Mouse (Mus musculus) CD4-positive, CD25-positive, alpha-beta regulatory T cell, adult 2 months (primary cell): Measurements from ENCODE around the gene Tmcc2.
A peak's percentile ranks its signal among the peaks of the same experiment; 100 is the strongest.
"Not testable (repeated sequence)": the region's sequence is repeated elsewhere in the genome, so short reads cannot be mapped to it uniquely, and the experiment has no call there.

Source experiments
- DNase-seq: peaks from one replicate; pipeline ENCODE4 v3.0.0-alpha.2; 2012; ENCODE audit warnings: low read depth, low spot score

Gene Tmcc2

GRCm38 (mm10) chr1:132370681-132371173 is 20.4 kb downstream of the Tmcc2 start:
- no peak for DNase-seq

DNA sequence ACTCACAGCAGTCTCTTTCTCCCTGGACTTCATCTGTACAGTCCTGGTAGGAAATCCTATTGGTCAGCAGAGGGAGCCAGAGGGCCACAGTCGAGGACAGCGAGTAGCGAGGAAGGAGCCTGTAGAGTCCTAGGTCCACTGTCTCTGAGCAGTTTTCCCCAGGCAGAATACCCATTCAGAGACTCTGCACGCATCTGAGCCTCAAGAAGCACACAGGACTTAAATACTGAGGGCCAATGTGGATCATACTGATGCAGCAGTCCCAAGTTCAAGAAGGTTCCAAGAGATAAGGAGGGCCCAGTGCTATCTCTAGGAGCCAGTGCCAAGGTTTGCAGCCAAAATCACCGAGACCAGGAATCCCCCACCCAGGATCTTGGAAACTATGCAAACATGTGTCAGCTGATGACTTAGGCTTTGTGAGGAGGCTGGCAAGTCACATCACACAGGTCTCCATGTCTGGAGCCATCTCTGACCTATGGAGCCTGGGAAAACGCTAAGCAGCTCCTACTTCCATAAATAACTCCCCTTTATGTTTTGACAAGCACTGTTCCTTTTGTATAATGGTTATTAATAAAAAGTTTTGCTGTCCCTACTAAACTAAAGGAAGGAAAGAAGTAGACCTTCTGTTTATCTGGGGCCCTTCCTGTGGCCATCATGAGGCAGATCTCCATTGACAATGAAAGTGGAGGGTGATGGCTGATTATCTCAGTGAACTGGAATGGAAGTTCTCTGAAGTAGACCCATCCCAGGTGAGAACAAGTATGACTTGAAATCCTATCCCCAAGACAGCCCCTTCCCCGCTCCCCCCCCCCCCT is 23.2 kb downstream of the Tmcc2 start:
- peak; percentile 83 for DNase-seq

- DNase-seq, result no peak
These were observed 24.1 kb downstream of the Tmcc2 start for GRCm38 (mm10) chr1:132366937-132367336.

DNA sequence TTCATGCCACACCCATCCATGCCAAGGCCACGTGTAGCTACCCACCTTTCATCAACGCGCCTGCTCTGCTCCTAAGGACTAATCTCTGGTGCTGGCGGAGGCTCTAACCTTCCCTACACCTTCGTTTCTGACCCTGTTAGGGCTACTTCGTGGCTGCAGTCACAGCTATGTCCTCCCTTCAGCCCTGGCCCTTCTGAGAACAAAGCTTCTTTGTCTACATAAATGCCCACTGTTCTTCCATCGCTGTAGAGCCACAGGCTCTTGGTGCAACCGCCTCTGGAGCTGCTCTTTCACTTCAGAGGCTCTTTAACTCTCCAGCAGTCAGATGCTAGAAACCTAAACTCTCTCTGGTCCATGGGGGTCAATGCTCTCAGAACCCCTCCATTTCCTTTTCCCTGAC is 24.8 kb downstream of the Tmcc2 start:
- DNase-seq, result no peak

DNA sequence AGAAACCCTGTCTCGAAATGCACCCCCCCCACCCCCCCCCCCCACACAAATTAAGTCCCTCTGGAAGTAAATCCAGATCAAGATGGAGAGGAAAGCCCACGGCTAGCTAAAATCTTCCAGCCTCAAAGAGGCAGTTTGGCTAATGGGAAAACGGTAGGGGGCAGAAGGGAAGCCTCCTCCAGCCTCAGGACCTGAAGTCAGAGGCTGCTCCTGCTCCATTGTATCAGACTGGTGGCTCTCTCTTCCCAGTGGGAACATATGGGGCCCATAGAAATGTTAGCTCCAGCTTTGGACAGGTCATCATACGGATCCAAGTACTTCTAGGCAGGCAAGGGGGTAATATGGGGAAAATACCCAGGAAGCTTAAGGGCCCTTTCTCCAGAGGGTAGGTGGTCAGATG is 25.4 kb downstream of the Tmcc2 start:
- no peak for DNase-seq

DNA sequence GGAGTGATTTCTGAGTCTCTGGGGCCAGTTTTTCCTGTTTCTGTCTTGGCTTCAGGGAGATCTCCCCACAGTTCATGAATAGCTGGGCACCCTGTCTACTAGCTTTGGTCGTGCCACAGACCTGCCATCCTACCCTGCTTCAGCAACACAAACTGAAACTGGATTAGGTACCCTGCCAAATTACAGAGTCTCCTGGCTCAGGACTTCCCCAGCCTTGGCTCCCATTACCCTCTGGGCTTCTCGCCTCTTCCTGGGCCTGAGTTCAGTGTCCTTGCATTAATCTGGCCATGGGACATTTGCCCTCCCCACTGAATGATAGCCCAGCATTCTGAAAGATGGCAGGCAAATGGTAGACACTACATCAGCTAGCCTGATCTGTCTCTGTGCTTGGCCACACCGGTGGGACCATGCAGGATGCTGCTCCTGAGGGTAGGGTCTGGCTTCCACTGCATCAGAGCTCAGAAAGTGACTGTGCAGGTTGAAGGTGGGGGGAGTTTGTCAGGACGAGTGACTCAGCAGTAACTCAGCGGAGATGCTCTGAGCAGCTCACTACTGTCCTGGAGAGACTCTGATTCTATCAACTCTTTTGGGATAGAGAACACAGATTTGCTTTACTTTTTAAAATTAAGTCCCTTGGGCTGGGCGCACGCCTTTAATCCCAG is 26.1 kb downstream of the Tmcc2 start:
- no peak for DNase-seq

DNA sequence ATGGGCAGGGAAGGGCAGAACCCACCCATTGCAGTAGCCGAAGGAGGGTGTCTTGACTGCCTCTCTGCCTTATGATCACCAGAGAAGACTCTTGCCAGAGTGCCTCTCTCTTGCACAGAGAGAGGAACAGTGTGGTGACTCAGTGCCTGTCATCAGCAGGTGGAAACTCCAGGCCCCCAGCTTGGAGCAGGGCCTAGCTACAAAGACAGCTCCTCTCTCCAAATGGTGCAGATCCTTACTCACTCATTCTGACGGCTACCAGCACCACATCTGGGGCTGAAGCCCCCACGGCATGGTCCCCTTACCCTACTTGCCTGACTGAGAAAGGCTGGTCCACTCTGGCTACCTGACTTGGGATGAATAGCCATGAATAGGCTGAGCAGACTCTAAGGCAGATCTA is 26.7 kb downstream of the Tmcc2 start:
- no peak for DNase-seq

DNA sequence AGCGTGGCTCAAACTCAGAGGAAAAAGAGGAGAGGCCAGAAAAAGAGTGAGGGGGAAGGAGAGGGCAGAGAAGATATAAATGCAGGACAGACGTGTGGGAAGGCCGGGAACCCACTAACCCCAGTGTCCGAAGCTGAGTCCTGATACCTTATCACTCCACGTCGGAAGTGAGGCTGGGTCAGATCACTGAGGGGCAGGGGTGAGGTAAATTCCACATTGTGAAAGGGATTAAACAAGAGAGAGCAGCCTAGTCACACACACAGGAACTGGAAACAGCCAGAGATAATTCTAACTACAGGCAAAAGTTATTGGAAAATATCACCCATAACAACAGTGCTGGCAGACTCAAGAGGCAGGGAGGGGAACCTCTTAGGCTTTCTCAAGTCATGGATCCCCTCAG is 29.1 kb downstream of the Tmcc2 start:
- DNase-seq, result no peak

- DNase-seq, result no peak
These were observed 34.2 kb downstream of the Tmcc2 start for GRCm38 (mm10) chr1:132356841-132357240.

DNA sequence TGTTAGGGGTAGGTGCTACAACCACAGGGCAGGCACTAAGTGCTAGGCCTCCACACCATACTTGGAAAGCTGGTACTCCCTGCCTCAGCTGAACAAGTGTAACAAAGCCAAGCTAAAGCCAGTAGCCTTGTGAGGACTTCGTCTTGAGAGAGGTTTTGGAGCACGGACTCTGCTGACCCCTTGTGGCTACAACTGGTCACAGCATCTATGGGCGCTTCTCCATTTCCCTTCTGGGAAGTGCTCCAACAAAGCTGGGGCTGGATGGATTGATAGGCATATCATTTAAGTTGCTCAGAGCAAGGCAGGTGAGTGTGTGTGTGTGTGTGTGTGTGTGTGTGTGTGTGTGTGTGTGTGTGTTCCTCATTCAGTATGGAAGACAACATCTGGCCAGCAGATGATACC is 35.2 kb downstream of the Tmcc2 start:
- peak; percentile 89 for DNase-seq

DNA sequence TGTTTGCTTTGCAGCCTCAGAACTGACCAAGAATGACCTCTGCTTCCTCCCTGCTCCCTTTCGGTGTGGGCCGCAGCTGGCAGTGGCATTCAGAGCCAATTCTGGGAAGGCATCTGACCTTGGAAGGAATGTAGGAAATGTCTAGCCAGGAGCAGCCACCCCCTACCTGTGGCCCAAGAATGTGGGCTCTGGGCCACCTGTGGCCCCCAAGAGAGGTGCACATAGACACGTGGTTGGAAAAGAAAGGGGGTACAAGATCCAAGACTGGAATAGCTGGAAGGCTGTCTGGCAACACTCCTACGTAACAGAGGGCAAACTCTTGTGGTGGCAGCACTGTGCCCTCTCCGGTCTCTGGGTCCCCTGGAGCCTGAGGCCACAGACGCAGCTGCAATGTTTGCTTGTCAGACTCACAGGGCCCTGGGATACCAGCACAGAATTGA is 35.9 kb downstream of the Tmcc2 start:
- no peak for DNase-seq

DNA sequence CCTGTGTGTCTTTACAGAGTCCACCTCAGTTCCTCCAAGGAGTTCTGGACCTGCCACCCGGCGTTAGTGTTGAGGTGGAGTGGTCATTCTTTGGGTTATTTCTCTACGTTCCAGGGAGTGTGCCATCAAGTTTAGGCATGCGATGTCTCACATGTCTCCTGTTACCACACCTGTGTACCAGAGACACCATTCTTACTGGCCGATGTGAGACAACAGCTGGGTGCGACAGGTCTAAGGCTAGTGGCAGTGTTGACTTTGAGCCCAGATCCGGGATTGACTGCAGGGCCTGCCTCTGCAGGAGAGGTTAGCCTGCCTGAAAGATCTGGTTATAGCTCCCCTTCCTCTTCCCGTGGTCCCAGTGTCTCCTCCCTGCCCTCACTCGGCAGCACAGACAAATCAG is 36.8 kb downstream of the Tmcc2 start:
- no peak for DNase-seq

DNA sequence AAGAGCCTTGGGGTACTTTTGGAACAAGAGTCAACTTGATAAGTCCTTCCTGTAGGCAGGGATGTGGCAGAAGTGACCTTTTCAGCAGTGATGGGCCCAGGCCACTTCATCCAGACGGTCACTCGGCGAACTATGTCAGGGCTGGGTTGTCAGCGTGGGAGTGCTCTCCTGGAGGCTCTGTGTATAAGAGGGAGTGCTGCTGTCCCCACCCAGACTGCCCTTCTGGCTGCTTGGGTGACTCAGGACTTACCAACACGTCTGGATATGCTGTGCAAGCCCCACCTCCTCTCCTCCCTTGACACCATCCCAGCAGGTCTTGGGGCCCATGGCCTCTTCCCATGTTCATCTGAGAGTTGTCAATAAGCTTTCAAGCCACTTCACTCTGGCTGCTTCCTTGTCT is 37.7 kb downstream of the Tmcc2 start:
- DNase-seq, result no peak

- no peak for DNase-seq
These were observed 40.0 kb downstream of the Tmcc2 start for GRCm38 (mm10) chr1:132351058-132351457.

DNA sequence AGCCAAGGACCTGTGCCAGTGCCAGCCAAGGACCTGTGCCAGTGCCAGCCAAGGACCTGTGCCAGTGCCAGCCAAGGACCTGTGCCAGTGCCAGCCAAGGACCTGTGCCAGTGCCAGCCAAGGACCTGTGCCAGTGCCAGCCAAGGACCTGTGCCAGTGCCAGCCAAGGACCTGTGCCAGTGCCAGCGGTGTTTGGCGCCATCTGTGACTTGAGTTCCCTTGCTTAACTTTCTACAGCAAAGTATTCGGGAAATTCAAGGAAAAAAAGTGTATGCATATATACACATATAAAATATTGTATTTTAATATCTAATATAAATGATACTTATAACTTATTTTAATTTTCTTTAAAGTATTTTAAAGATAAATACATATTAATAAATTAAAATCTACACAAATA is 41.5 kb downstream of the Tmcc2 start:
- not testable (repeated sequence) for DNase-seq

DNA sequence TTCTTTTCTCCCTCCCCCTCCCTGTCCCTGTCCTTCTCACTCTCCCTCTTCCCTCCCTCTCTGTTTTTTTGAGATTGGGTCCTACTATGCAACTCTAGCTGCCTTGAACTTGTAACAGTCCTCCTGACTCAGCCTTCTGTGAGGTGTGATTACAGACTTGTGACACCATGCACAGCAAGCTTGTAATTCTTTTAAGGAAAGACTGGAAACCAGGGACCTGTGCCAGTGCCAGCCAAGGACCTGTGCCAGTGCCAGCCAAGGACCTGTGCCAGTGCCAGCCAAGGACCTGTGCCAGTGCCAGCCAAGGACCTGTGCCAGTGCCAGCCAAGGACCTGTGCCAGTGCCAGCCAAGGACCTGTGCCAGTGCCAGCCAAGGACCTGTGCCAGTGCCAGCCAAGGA is 42.0 kb downstream of the Tmcc2 start:
- not testable (repeated sequence) for DNase-seq

DNA sequence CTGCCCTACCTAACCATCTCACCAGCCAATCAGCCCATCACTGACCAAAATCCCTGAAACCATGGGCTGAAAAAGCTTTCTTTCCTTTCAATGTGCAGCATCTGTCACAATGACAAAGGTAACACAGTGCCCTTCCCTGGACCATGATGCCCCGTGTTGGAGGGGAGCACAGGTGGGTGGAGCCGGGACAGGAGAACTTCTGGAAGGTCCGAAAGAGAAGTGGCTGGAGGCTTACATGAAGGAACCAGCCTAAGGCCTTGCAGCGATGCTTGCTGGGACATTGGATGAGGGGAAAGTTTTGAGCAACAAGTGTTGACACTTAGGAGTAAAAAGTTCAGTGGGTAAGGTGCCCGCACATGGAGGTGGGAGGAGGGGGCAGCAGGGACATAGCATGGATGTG is 42.7 kb downstream of the Tmcc2 start:
- DNase-seq, result no peak

DNA sequence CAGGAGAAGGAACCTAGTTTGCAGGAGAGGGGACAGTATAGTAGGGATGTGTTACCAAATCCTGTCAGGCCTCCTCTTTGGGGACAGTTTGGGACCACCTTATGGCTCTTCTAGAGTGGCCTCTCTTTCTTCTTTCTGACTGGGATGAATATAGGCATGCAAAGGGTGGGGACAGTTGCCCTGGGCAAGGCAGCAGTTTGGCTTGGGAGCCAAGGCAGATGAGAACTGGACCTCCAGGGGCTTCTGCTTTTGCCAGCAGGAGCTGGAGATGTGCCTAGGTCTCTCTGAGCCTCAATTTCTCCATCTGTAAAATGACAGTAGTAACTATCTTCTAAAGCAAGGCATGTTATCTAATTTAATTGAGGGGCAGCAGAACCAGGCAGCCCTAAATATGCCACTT is 44.1 kb downstream of the Tmcc2 start:
- DNase-seq, result no peak

- no peak for DNase-seq
These were observed 44.8 kb downstream of the Tmcc2 start for GRCm38 (mm10) chr1:132346134-132346851.

DNA sequence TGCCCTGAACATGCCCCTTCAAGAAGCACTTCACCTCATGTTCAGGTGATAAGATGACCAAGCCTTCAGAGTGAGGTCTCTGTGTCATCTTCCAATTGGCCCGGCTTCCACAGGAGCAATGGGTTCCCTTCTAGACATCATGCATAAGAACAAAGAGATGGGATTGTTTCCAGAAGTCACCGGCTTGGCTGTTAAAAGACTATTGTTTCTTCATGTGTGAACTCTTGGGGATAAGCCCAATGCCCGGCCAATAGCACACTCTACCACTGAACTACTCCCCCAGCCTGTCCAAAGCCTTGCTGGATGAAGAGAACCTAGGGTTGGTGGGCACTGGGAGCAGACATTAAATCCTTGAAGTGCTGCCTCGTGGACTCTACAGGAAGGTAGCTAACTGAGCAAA is 45.6 kb downstream of the Tmcc2 start:
- no peak for DNase-seq

GRCm38 (mm10) chr1:132343656-132344055 is 47.4 kb downstream of the Tmcc2 start:
- DNase-seq, result no peak

DNA sequence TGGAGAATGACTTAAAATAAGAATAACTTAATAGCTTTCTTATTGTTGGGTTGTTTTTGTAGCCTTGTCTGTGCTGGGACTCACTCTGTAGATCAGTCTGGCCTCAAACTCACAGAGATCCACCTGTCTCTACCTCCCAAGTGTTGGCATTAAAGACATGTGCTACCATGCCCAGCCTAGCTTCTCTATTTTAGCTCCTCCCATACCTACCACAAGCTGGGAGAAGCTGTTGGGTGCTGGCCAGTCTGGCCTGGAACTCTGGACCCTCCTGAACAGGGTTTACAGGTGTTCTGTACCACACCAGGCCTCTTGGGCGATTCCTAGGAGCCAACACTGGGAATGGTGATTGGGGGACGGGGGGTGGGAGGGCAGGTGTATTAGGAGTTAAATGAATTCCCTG is 47.9 kb downstream of the Tmcc2 start:
- no peak for DNase-seq
